Mouse (Mus musculus) embryonic facial prominence, embryonic 10.5 days (tissue): ENCODE results near the gene Rps6ka1. TPM values are rescaled to one million over a fixed set of nuclear protein-coding genes. Genes with fewer than 3 reads are reported as not detected.
A peak's percentile ranks its signal among the peaks of the same experiment; 100 is the strongest.

ENCODE experiments used
- DNase-seq: peaks from one replicate; pipeline ENCODE4 v3.0.0-alpha.2; 2017; ENCODE audit warnings: low spot score
- H3K27ac ChIP-seq: fragments of 300-500 bp; sonication (generic); replicated peaks from 2 replicates; pipeline ENCODE4 v1.5.1; 2016; ENCODE audit warnings: mild to moderate bottlenecking
- H3K27me3 ChIP-seq: fragments of 300-500 bp; sonication (generic); replicated peaks from 2 replicates; pipeline ENCODE4 v1.6.1; 2016; ENCODE audit warnings: low read depth, mild to moderate bottlenecking; ENCODE audit not compliant: poor library complexity, severe bottlenecking
- H3K36me3 ChIP-seq: fragments of 300-500 bp; sonication (generic); replicated peaks from 2 replicates; pipeline ENCODE4 v1.6.1; 2016; ENCODE audit warnings: mild to moderate bottlenecking, moderate library complexity
- H3K4me1 ChIP-seq: fragments of 300-500 bp; sonication (generic); 2 replicates; pipeline ENCODE4 v1.6.1; 2016
- H3K4me3 ChIP-seq: fragments of 300-500 bp; sonication (generic); 2 replicates; pipeline ENCODE4 v1.5.1; 2016; ENCODE audit warnings: mild to moderate bottlenecking, moderate library complexity
- H3K9me3 ChIP-seq: fragments of 300-500 bp; sonication (generic); 2 replicates; pipeline ENCODE4 v1.6.1; 2016; ENCODE audit warnings: mild to moderate bottlenecking
- WGBS: fragments of 180-500 bp; shearing (Covaris S2); methylation state at CpG from one replicate; pipeline ENCODE4 v1.1.7; 2016; 5-methylcytosine and 5-hydroxymethylcytosine counted together
- polyA plus RNA-seq: library from polyadenylated mRNA; unstranded; fragments of >200 nt; fragmentation: Nextera tagmentation; extraction: Ambion mirVana; gene quantifications from 2 replicates; pipeline ENCODE4 v1.2.1, GENCODE M21; 2016

Rps6ka1 gene
- polyA plus RNA-seq, 1 experiment from 2014 or later: 46.6 TPM

GRCm38 (mm10) chr4:133827354-133827753, 60.2 kb downstream of the Rps6ka1 start:
- H3K27me3 ChIP-seq: peaks cover 6% of the 10 kb centered on the region; the same call in 1 of the 2 replicates
- H3K4me3 ChIP-seq: no peak overlapping the region
- H3K36me3 ChIP-seq: no peaks in the 10 kb centered on the region
- DNase-seq: no peak
- no peaks in the 10 kb centered on the region for H3K9me3 ChIP-seq
- no peak overlapping the region for H3K27ac ChIP-seq
- 84% methylated on average over 6 of the region's 6 CpGs for WGBS
- peaks cover 23% of the 10 kb centered on the region for H3K4me1 ChIP-seq

- H3K27ac ChIP-seq: no peak overlapping the region
- no peak for DNase-seq
- H3K4me1 ChIP-seq: peaks cover 28% of the 10 kb centered on the region
- no peaks in the 10 kb centered on the region for H3K9me3 ChIP-seq
- no peak overlapping the region for H3K4me3 ChIP-seq
- H3K27me3 ChIP-seq: peaks cover 6% of the 10 kb centered on the region; the same call in 1 of the 2 replicates
- 60% methylated on average over 3 of the region's 3 CpGs for WGBS
- no peaks in the 10 kb centered on the region for H3K36me3 ChIP-seq
Observed at GRCm38 (mm10) chr4:133825731-133826130, 61.9 kb downstream of the Rps6ka1 start.

GRCm38 (mm10) chr4:133820806-133821560, 66.6 kb downstream of the Rps6ka1 start:
- H3K9me3 ChIP-seq: no peaks in the 10 kb centered on the region
- no peak for DNase-seq
- H3K36me3 ChIP-seq: no peaks in the 10 kb centered on the region
- H3K27me3 ChIP-seq: no peaks in the 10 kb centered on the region
- H3K4me3 ChIP-seq: no peak overlapping the region
- H3K4me1 ChIP-seq: peaks cover 21% of the 10 kb centered on the region
- 38% methylated on average over 9 of the region's 9 CpGs for WGBS
- peak overlapping the region; percentile 27; the same call in 1 of the 2 replicates for H3K27ac ChIP-seq

- 52% methylated on average over 4 of the region's 4 CpGs for WGBS
- peaks cover 29% of the 10 kb centered on the region for H3K4me1 ChIP-seq
- DNase-seq: no peak
- no peak overlapping the region for H3K27ac ChIP-seq
- no peaks in the 10 kb centered on the region for H3K27me3 ChIP-seq
- H3K36me3 ChIP-seq: no peaks in the 10 kb centered on the region
- H3K4me3 ChIP-seq: no peak overlapping the region
- no peaks in the 10 kb centered on the region for H3K9me3 ChIP-seq
Observed at GRCm38 (mm10) chr4:133820166-133820565, 67.4 kb downstream of the Rps6ka1 start.

- Histone ChIP-seq H3K4me1 (peaks cover 35% of the 10 kb centered on the region), H3K9me3 (no peaks in the 10 kb centered on the region), H3K36me3 (no peaks in the 10 kb centered on the region), H3K4me3 (no peak overlapping the region), H3K27ac (no peak overlapping the region), H3K27me3 (no peaks in the 10 kb centered on the region)
- no peak for DNase-seq
- WGBS: 94% methylated on average over 5 of the region's 5 CpGs
Observed at GRCm38 (mm10) chr4:133817356-133817755, 70.2 kb downstream of the Rps6ka1 start.

- DNase-seq: no peak
- WGBS: 22% methylated on average over 7 of the region's 7 CpGs
- no peaks in the 10 kb centered on the region for H3K36me3 ChIP-seq
- peaks cover 35% of the 10 kb centered on the region for H3K4me1 ChIP-seq
- H3K4me3 ChIP-seq: peak overlapping the region; percentile 73
- H3K9me3 ChIP-seq: no peaks in the 10 kb centered on the region
- H3K27ac ChIP-seq: peak overlapping the region; percentile 99
- no peaks in the 10 kb centered on the region for H3K27me3 ChIP-seq
Observed at GRCm38 (mm10) chr4:133816504-133816875, 71.1 kb downstream of the Rps6ka1 start.

- Histone ChIP-seq H3K36me3 (no peaks in the 10 kb centered on the region), H3K4me1 (peaks cover 32% of the 10 kb centered on the region), H3K27ac (peak overlapping the region; percentile 99), H3K4me3 (peak overlapping the region; percentile 73), H3K27me3 (no peaks in the 10 kb centered on the region), H3K9me3 (no peaks in the 10 kb centered on the region)
- 3% methylated on average over 16 of the region's 16 CpGs for WGBS
- DNase-seq: peak; percentile 48
Observed at GRCm38 (mm10) chr4:133815635-133816503, 71.7 kb downstream of the Rps6ka1 start.

- H3K9me3 ChIP-seq: no peaks in the 10 kb centered on the region
- peak overlapping the region; percentile 73 for H3K4me3 ChIP-seq
- H3K27ac ChIP-seq: peak overlapping the region; percentile 99
- DNase-seq: no peak
- no peaks in the 10 kb centered on the region for H3K36me3 ChIP-seq
- peaks cover 24% of the 10 kb centered on the region for H3K4me1 ChIP-seq
- WGBS: 3% methylated on average over 25 of the region's 25 CpGs
- H3K27me3 ChIP-seq: no peaks in the 10 kb centered on the region
Observed at GRCm38 (mm10) chr4:133814804-133815515, 72.6 kb downstream of the Rps6ka1 start.

GRCm38 (mm10) chr4:133813992-133814803, 73.4 kb downstream of the Rps6ka1 start:
- H3K4me3 ChIP-seq: peak overlapping the region; percentile 73
- no peaks in the 10 kb centered on the region for H3K9me3 ChIP-seq
- peak overlapping the region; percentile 99 for H3K27ac ChIP-seq
- under 1% methylated on average over 69 of the region's 80 CpGs for WGBS
- H3K36me3 ChIP-seq: no peaks in the 10 kb centered on the region
- peaks cover 24% of the 10 kb centered on the region for H3K4me1 ChIP-seq
- peak; percentile 95 for DNase-seq
- H3K27me3 ChIP-seq: no peaks in the 10 kb centered on the region

- Histone ChIP-seq H3K36me3 (no peaks in the 10 kb centered on the region), H3K4me1 (peaks cover 24% of the 10 kb centered on the region), H3K4me3 (peak overlapping the region; percentile 73), H3K27ac (peak overlapping the region; percentile 99), H3K27me3 (no peaks in the 10 kb centered on the region), H3K9me3 (no peaks in the 10 kb centered on the region)
- peak; percentile 95 for DNase-seq
- WGBS: under 1% methylated on average over 94 of the region's 101 CpGs
Observed at GRCm38 (mm10) chr4:133813174-133813991, 74.2 kb downstream of the Rps6ka1 start.
